Mouse (Mus musculus) thymus, postnatal 0 days (tissue): Measurements from ENCODE around the gene A730071L15Rik. TPM values are rescaled to one million over a fixed set of nuclear protein-coding genes. Genes with fewer than 3 reads are reported as not detected.

Experiments used
- DNase-seq: peaks from one replicate; pipeline ENCODE4 v3.0.0-alpha.2; 2015; ENCODE audit warnings: low spot score
- polyA plus RNA-seq: library from polyadenylated mRNA; unstranded; fragments of >200 nt; fragmentation: Nextera tagmentation; extraction: Ambion mirVana; gene quantifications from 2 replicates; pipeline ENCODE4 v1.2.1, GENCODE M21; 2015

A730071L15Rik gene
- polyA plus RNA-seq, 1 experiment from 2014 or later = 0.55 TPM

- DNase-seq = no peak
Observed at GRCm38 (mm10) chr11:6183246-6183645, 16.6 kb upstream of the A730071L15Rik start.

DNA sequence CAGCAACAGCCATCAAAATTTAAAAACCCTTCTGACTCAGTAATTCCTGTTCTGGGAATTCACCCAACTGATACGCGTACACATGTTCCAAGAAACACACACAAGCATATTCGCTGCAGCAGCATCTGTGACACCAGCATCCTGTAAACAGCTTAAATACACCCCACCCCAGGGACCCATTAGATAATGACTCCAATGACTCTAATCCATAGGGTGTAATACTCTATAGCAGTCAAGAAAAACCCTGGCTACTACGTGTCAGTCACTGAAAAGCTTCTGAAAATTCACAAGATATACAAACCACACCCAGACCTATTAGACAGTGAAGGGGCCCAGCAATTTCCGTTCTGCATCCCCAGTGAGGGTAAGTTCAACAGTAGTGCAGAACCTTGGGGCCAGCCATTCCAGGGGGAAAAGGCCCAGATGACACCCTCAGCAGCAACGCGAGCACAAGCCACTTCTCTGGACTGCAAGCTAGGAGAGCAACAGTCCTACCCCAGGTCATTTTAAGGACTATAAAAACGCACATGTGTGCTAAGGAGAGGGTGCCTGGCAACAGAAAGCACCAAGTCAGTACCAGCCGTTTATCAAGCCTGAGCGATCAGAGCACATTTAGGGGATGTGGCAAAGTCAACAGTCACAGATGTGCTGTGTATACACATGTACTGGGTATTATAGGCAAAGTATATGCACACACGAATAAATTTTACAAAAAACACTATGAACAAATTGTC is 15.5 kb upstream of the A730071L15Rik start:
- DNase-seq = peak; percentile 70

- DNase-seq = no peak
Observed at GRCm38 (mm10) chr11:6187399-6187798, 12.4 kb upstream of the A730071L15Rik start.

DNA sequence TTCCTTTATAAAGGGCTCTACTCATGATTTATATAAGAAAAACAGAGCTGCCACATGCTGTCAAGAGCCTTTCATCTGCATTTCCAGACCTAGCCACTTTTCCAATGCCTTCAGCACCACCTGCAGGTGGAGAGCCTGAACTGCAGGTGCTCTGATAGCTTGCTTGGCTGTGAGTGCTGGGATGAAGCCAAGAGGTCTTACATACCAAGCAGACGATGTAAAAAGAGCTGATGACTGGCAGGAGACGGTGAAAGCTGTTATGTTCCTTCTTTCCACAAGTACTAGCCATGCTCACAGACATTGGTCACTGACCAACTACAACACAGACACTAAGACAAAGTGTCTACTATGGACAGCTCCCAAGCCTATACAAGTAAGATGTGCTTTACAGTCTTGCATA is 12.0 kb upstream of the A730071L15Rik start:
- peak; percentile 91 for DNase-seq

DNA sequence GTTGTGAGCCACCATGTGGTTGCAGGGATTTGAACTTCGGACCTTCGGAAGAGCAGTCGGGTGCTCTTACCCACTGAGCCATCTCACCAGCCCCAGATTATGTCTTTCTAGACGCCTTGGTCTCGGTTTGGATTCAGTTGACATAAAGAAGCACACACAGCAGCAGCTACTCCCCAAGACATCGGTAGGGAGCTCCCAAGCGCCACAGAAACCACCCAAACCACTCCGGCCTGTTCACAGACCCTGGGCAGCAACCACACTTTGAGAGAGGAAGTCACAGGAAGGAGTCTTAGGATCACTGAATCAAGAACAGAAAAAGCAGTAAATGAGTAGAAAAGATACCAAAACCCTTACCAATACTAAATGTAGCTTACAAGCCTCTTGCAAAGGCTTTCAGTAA is 3.0 kb upstream of the A730071L15Rik start:
- no peak for DNase-seq

DNA sequence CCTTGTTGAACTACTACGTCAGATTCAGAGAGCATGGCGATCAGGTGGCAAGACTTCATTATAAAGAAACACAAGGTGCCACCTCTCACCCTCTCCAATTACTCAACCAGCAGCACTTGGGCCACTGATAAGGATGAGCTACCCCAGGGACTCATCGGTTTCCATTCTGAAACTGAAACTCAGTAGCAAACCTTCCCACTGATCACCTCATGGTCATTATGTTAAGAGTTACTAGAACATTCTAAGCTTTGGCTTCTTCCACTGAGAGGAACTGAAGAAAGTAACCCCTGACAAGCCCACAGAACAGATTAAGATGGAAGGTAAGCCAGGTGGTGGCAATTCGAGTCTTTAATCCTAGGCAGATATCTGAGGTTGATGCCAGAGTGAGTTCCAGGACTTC is 1.4 kb upstream of the A730071L15Rik start:
- DNase-seq = no peak

DNA sequence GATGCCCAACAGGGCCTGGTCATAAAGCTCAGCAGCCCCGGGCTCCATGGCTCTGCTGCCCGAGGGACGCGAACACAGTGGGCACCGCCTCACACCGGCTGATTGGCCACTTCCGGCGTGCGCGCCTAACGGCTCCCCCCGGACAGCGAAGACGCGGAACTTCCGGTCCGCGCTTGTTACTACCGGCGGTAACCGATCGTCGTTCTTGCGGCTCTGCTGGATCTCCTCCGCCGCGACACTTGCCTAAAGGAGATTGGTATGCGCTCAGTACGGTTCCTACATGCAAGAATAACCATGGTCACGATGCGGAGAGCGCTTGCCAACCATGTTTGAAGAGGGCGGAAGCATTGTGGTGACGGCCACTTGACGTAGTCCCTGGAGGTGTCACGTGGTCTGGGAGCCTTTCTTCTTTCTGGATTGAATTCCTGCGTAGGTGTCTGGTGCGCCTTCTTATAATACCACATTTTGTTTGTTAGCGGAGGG is 299 bp downstream of the A730071L15Rik start, which contains the start of gene Nudcd3:
Gene Nudcd3, minus strand, starts transcription at position 329 of the 483 bp plus-strand sequence.
- DNase-seq = peak; percentile 88

GRCm38 (mm10) chr11:6200570-6200969 is 741 bp downstream of the A730071L15Rik start:
- no peak for DNase-seq

GRCm38 (mm10) chr11:6207090-6207489 is 7.3 kb downstream of the A730071L15Rik start:
- DNase-seq = no peak

DNA sequence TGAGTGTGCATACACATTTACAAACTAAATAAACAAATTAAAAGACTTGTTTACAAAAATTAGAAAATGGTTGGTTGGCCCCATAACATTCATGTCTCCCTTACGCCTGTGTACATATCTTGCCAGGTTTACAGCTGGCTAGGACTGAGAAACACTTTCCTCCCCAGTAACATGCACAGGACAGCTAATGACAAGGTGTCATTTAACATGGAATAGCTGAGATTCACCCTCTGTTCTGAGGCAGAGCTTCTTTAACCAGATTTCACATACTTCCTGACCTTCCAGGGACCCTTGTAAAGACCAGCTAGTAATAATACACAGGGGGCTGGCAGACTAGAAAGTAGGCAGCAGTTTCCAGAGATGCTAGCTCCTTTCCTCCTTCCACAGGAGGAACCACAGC is 8.3 kb downstream of the A730071L15Rik start:
- no peak for DNase-seq

DNA sequence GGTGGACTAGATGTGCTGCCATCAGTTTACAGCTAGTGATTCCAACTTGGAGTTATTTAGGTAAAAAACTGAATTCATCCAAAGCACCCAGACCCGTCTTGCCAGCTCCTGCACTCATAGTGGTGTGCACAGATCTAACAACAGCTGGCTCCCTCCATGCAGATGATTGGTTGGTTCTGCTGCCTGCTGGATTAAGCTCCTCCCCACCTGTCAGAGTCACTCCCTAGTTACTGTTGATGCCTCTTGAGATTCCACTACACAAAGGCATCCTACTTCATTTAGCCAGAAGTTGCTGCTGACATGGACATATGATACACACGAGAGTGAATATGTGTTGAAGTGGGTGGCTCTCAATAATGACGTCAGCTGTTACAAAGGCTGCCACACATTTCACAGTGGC is 17.0 kb downstream of the A730071L15Rik start:
- no peak for DNase-seq

DNA sequence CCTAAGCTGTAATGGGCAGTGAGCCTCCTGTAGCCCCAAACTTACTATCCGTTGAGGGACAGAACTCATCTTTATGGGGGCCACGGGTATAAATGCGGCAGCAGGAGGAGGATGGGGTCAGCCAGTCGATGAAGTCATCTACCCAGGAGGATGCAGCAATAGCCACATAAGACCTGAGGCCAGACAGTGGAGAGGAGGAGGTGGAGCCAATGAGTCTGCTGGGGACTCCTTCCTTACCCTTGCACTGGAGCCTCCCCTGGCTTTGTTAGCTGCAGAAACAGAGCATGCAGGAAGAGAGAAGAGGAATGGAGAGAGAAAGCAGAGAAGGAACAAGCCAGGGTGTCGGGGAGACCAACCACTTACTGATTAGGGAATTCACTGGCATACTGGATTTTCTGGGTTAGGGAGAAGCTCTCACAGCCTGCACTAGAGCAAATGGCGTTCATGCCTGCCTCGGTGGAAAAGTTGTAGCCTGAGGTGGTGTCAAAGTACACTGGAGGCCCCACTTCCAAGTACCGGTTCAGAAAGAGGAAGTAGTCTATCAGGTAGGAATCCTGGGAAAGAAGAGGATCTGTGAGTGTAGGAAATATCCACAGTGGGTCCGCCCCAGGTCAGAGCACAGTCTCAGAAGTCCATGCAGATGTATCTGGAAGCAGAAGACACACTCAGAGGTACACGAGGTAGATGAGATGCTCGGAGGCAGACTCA is 18.5 kb downstream of the A730071L15Rik start:
- no peak for DNase-seq

- DNase-seq = no peak
Observed at GRCm38 (mm10) chr11:6219967-6220366, 20.1 kb downstream of the A730071L15Rik start.

GRCm38 (mm10) chr11:6222187-6222586 is 22.4 kb downstream of the A730071L15Rik start:
- DNase-seq = no peak

GRCm38 (mm10) chr11:6224541-6225229 is 24.9 kb downstream of the A730071L15Rik start:
- no peak for DNase-seq

GRCm38 (mm10) chr11:6230012-6230411 is 30.2 kb downstream of the A730071L15Rik start, which contains the start of gene Npc1l1:
Gene Npc1l1 (minus strand): TSS chr11:6230143.
- DNase-seq = no peak

GRCm38 (mm10) chr11:6233025-6233424 is 33.2 kb downstream of the A730071L15Rik start:
- DNase-seq = no peak

DNA sequence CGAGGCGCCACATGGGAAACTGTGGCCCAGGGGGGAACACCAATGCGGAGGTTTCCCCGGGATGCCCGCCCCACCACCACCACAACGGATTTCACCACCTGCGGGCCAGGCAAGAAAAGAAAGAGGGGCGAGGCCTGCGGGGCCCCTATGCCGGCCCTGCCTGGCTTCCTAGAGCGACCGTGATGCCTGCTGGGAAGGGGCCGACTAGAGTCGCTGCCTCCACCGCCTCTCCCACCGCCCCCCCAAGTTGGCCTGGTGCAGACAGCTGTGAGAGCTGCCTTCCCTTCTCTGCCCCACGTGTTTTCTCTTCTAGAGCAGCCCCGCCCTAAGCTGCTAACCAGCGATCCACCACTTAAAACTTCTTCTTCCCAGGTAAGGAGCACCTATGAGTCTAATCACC is 44.9 kb downstream of the A730071L15Rik start:
- peak; percentile 12 for DNase-seq
